Mouse (Mus musculus): ENCODE results near the gene Thap7.

- TF ChIP-seq EP300 (IDR thresholded peaks at IDR 0.05; ENCODE audit: insufficient read depth, low read depth, low read length): no peak
- TF ChIP-seq POLR2A (IDR thresholded peaks at IDR 0.05; ENCODE audit: insufficient read depth, low read depth, low read length): no peak
Measured at GRCm38 (mm10) chr16:17536584-17536983, 5.6 kb upstream of the Thap7 start.

All from heart, adult 2 months (tissue).